Mouse (Mus musculus): ENCODE measurements around the gene Akap9.
"Not testable (repeated sequence)": the region's sequence is repeated elsewhere in the genome, so short reads cannot be mapped to it uniquely, and the experiment has no call there.

Gene Akap9

DNA sequence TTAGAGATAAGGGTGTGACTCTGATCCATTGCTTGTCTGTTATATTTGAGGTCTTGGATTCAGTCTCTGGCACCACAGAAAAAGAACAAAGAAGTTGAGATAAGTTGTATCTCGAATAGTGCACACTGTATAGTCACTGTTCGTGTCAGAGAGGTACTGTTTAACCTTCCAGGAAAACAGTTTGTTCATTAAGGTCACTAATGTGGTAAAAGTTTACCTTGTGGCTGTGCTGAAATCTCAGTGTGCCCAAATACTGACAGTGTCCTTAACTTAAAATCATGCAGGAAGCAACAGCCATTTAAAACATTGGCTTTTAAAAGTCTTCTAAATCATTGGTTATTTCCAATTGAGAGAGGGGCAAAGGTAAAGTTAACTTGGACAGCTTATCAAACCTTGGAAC is 43.1 kb downstream of the Akap9 start:
- no peak for DNase-seq

DNA sequence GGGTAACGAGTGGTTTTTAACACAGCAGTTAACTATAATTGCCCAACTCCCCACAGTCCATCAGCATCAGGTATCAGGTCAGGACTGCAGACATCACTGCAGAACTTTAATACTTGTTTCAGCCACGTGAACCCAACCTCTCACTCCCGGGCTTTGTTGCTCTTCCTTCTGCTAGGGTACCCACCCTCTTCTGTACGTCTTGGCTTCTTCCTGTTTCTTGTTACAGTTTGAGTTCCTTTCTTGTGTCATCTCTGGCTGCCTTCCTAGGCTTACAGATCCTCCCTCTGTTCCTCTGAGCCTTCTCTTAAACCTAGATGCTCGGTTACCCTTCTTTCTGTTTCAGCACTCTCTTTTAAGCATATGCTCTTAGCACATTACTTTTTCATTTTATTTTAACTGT is 45.9 kb downstream of the Akap9 start:
- no peak for DNase-seq

DNA sequence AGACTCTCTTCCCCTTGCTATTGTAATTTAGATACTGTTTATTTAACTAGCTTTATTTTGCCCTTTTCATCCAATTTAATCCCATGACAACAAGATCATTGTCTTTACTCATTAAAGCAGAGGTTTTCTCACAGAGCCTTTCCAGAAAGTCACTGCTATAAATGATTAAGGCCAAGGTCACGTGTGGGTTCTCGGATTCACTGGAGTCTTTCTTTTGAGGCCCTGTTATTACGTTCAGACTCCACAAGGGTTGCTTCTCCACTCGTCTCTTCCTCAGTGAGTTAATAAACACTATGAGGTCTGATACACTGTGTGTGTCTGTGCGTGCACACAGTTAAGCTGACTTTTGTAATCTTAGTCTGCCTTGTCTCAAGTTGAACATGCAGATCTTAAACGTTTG is 47.0 kb downstream of the Akap9 start:
- DNase-seq = peak in 1 of 2 experiments; percentile 48

GRCm38 (mm10) chr5:3976111-3976510 is 48.3 kb downstream of the Akap9 start:
- no peak for DNase-seq

GRCm38 (mm10) chr5:3977904-3978303 is 50.0 kb downstream of the Akap9 start:
- DNase-seq = no peak

DNA sequence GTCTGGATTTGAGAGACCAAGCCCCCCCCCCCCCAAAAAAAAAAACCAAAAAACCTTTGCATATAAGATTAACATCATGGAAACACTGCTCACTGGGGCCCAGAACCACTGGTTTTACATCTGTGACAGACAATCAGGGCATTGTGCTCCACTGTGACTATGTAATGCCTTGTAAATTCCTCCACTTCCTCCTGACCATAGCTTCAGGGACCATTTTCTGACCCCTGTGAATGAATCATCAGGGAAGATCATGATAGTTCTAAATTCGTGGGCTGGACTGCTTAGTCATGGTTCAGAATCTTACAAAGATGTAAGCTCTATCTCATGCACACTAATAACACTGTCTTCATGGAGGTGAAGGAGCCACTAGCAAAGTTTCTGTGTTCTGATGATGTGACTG is 61.8 kb downstream of the Akap9 start:
- DNase-seq = no peak

DNA sequence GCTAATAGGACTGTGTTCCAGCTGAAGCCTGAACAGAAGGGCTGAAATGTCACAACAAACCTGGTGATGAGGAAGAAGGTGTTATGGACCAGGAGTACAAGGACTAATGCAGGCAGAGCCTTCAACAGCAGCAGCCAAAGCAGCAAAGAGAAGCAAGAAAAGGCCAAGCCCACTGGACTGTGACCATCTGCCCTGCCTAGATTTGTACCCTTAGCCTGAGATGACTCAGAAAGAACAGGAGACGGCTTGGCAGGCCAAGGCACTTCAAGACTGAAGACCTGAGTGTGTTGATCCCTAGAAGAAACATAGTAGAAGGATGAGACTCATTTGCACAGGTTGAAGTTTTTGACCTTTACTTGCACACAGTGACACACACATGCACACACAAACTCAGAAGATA is 62.6 kb downstream of the Akap9 start:
- peak; percentile 20 to 29 for DNase-seq

DNA sequence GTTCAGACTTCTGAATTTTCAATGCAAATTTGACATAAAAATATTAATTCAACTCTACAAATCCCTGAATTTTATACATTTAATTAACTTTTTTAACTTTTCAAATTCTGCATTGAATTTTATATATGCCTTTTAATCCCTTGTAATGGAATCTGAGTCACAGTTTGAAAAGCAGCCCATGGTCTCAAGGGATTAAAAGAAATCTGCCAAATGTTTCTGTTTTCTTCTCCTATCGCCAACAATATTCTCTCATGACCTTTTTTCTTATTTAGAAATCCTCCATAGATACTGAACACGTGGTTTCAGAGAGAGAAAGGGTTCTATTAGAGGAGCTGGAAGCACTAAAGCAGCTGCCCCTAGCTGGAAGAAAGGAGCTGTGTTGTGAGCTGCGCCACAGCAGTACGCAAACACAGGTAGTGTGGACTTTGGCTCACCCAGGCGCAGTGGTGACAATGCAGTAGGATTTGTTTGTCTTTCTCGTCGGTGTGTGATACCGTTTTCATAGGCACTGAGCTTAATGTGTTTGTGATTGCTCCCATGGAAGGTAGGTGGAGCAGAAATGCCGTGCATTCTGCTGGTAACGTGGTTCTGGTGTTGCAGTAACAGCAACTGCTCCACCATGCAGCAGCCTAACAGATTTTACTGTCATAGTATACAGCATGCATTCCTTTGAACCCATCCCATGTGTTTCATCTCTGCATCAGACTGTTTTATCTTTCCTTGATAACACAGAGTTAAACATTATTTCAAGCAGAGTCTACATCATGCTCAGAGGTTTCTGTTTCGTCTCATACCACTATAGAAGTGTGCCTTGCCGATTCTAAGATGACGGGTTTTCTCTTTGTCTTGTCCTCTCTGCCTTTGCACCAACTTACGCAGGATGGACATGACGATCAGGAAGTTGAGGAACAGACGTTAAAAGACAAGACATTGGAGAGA is 76.9 kb downstream of the Akap9 start:
- DNase-seq = peak in 1 of 2 experiments; percentile 18

DNA sequence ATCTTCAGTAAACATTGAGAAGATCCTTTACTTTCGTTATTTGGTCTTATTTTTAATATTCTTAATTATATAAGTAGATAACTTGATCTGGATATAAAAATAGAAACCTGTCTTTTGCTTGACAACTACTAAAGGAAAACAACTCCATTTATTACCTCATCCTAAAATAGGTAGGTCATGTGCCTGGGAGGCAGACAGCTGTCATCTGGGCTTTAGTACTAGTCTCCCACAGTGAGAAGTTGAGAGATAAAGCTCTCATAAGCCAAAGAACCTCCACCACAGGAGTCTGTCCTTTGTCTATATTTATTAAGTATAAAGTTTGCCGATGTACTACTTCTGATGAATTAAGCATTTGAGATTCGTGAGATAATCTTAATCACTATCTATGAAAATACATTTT is 78.8 kb downstream of the Akap9 start:
- no peak for DNase-seq

- no peak for DNase-seq
These were observed 80.4 kb downstream of the Akap9 start for GRCm38 (mm10) chr5:4008266-4008665.

- DNase-seq = no peak
These were observed 81.7 kb downstream of the Akap9 start for GRCm38 (mm10) chr5:4009540-4009939.

DNA sequence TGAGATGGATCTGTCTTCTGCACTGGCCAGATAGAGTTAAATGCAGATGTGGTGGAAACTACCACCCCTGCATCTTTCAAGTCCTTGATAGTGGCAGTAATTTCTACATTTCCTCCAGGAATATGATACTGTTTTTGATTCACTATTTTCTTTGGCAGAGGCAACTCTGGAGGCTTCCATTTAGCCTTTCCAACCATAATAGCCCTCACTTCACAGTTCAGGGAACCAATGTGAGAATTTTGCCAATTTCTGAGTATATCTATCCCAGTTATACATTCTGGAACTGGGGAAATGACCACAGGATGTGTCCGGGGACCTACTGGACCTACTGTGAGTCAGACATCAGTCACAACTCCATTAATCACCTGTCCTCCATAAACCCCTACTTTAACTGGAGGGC is 89.8 kb downstream of the Akap9 start:
- not testable (repeated sequence) for DNase-seq

DNA sequence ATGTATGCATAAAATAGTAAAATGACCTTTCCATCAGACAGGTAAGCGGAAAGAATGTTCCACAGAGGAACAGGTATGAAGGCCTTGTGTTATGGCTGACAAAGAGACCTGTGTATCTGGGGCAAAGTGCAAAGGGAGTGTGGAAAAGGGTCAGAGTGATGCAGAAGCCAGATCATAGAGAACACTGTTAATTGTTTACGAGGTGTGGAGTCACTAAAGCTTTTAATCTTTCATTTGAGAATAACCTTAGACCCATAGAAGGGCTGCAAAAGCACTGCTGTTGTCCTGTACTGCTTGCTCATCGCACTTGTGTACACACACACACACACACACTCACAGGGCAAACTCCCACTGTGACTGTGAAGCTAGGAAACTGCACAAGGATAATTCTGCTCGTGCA is 91.5 kb downstream of the Akap9 start:
- peak; percentile 45 to 75 for DNase-seq

DNA sequence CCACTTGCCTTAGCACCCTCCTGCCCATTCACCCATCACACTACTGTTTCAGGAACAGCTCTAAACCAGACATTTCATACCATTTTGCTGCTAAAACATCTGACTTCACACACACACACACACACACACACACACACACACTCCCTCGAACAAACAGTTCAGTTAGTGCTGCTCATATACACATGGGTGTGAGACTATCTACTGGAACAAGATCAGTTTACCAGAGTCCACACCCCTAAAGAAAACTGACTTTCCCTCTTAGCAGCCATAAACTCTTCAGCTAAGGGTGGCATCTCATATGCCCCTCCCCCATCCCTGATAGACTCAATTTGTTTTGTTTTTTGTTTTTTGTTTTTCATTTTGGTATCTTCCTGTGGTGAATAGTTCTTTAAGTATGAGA is 92.2 kb downstream of the Akap9 start:
- no peak for DNase-seq

DNA sequence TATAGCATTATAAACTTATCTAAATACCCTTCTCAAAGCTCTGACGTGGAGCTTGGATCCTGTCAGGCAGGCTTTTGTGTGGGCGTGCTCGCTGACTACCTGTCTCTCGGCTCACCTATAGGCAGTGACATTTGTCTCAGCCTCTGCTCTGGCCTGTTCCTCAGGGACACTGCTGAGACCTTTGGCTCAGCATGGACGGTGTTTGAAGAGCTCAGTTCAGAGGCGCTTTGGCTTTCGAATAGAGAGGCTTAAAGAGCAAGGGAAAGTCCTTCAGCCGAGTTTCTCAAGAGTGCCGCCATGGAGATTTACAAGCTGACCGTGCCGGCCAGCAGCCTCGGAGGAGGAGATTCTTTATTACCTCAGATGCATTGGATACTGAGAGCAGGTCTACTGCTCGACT is 95.3 kb downstream of the Akap9 start:
- DNase-seq = peak; percentile 20 to 30

DNA sequence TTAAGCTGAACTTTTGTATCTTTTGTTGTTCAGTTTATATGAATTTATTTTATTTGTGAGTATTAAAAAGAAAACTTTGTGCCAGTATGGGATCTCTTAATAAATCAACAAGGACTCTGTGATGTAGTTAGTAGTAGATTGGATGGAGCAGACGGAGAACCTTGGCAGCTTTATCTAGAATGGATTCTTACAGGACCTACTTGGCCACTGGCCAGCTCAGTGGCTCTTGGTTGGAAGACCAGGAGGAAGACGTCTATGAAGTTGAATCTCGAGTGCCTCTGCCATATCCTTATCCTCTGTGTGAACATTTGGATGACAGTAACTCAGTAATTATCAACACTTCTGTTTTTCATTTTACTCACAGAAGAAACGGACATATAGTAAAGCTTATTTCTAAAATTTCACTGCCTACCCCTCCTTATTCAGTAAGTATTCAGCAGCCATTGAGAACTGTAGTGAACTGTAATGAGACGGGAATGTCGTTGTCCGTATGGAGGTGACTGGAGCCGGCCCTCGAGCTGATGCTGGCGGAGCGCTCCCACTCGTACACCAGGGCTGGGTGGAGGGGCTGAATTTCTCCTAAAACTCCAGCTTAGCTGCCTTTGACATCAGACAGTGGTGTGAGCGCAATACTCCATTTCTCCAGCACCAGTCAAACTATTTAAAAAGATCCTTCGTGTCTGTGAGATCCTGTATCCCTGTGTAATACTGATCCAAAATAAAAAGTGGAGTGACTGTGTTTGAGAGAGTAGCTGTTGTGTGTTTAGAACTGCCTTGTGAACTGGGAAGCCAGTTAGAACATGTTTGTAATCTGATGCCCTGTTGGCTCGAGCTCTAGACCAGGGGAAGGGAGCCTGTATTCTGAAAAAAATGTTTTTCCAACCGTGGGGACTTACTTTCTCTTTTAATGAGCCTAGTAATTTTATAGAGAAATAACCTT is 96.2 kb downstream of the Akap9 start:
- DNase-seq = peak; percentile 54 to 74

DNA sequence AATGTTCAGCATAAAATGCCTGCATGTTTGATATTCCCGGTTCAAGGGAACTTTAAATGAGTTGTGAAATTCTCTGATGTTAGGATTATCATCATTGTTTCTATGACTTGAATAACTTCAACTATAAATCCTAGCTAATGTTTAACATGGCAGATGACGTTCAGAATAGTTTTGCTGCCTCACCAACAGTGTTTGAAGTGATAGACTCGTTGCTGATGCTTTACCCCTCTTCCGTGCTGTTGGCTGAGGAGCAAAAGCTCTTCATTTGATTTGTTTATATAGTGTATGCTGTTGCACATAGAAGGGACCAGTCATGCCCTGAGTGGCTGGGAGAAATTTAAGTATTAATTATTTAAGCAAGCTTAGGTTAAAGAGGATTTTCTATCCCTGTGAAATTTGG is 96.9 kb downstream of the Akap9 start:
- DNase-seq = no peak

GRCm38 (mm10) chr5:4026336-4026735 is 98.5 kb downstream of the Akap9 start:
- not testable (repeated sequence) for DNase-seq

DNA sequence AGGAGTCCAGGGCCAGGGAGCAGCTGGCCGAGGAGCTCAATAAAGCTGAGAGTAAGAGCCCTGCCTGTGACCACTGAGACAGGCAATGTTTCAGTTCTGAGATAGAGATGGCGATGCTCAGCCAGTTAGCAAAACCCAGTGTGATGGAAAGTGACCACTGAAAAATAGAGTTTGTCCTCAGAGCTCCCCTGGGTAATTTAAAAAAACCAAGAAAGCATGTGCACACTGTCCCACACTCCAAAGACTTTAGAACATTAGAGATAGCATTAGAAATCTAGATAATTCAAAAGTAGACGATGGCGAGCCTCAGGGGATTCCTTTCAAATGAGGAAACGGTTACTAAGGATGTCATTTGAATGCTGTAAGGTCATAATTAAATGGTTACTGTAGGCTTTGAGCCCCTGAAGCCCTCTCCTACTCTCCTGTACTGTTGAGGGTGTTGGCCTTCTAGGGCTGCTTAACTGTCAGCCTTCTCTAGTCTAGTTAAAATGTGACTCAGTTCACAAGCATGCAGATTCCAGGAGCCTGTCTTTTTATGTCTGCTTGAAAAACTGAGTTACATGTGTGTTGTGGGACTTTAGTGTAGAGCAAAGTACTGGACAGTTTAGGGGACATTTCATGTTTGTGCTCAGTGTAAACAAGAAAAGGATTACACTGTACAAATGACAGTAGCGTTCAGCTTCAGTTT is 100.8 kb downstream of the Akap9 start:
- no peak for DNase-seq

DNA sequence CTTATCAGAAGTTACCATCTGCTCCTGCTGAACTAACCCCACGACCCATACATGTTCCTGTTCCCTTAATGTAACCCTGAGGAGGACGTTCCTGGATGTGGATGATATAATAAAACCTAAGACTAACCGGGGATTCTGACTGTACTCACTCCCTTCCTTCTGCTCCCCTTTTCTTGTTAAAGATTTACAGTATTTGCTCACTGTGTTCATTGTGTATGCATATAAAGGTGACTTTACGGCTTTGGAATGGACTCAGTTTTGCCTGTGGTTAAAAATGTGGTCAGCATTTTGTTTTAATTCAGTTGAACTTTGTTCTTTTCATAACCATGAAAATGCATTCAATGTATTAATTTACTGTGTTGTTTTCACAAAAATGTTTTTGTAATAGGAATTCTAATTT is 104.0 kb downstream of the Akap9 start:
- no peak for DNase-seq

DNA sequence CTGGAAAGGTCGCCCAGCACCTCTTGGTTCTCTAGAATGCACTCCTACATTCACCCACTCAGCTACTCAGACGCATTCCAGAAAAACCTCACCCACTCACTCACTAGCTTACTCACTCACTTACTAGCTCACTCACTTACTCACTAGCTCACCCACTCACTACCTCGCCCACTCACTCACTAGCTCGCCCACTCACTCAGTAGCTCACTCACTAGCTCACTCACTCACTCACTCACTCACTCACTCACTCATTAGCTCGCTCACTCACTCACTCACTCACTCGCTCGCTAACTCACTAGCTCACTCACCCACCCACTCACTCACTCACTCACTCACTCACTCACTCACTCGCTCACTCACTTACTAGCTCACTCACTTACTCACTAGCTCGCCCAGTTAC is 108.8 kb downstream of the Akap9 start:
- DNase-seq = no peak

DNA sequence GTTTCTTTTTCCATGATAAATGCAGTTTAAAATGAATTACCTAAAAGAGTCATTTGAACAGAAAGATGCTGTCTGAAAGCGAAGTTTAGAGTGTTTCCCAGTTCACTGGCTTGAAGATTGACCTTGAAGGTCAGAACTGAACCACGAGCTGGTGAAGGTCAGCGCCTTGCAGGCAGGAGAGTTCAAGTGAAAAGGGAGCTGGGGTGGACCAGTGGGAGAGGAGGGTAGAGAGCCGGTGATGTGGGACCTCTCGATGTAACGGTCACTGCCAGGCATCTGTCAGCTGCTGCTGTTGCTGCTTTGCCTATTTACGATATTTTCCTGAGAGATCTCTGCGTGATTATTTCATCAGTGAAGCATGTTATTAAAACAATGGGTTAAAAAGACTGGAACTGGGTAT is 111.5 kb downstream of the Akap9 start:
- DNase-seq = no peak

- peak; percentile 24 to 42 for DNase-seq
These were observed 112.5 kb downstream of the Akap9 start for GRCm38 (mm10) chr5:4040372-4040771.

All from kidney, postnatal 36 days (tissue).